Mouse (Mus musculus) embryonic stem cell, embryonic (primary cell): ENCODE results near the gene Ttll2.
"Not testable (repeated sequence)": the region's sequence is repeated elsewhere in the genome, so short reads cannot be mapped to it uniquely, and the experiment has no call there.

Source experiments
- CTCF ChIA-PET, 4 experiments: fragments of 300-600 bp in 2 of 4; fragments of 350-600 bp in 2 of 4; sonication (Branson Sonifier 250); formaldehyde crosslinking; loops; one replicate each; lab custom pipeline; 2022; ENCODE audit warnings: inconsistent platforms in 2 of 4; lab: Charles Lee
- POLR2A ChIA-PET, 4 experiments: fragments of 300-600 bp in 2 of 4; fragments of 350-600 bp in 2 of 4; sonication (Branson Sonifier 250); formaldehyde crosslinking; loops; one replicate each; lab custom pipeline; 2022; ENCODE audit warnings: antibody characterized with exemption in 4 of 4, inconsistent platforms in 1 of 4; lab: Charles Lee

The Ttll2 gene

DNA sequence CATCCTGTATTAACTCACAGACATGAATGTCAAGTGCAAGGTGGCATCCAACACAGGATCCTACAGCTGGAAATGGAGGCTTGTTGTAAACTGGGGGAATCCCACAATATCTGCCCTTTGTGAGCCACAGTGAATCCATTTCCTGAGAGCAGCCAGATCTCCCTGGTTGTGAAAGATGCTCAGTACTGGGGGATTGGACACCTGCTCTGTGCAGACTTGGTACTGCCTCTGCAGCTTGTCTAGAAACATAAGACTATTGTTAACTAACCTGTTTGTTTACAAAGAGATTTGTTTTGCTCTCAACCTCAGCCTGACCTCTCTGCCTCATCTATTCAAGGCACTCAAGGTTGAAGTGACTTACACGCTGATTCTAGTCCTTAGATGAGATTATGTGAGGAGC, 13.8 kb upstream of the Ttll2 start:
- POLR2A ChIA-PET, CTCF ChIA-PET: not testable (repeated sequence)

- CTCF ChIA-PET, POLR2A ChIA-PET: not testable (repeated sequence)
Measured at GRCm38 (mm10) chr17:7365615-7366014, 13.1 kb upstream of the Ttll2 start.

- POLR2A ChIA-PET, CTCF ChIA-PET: not testable (repeated sequence)
Measured at GRCm38 (mm10) chr17:7360749-7361465, 8.4 kb upstream of the Ttll2 start.

GRCm38 (mm10) chr17:7359806-7360205, 7.3 kb upstream of the Ttll2 start:
- CTCF ChIA-PET, POLR2A ChIA-PET: not testable (repeated sequence)

DNA sequence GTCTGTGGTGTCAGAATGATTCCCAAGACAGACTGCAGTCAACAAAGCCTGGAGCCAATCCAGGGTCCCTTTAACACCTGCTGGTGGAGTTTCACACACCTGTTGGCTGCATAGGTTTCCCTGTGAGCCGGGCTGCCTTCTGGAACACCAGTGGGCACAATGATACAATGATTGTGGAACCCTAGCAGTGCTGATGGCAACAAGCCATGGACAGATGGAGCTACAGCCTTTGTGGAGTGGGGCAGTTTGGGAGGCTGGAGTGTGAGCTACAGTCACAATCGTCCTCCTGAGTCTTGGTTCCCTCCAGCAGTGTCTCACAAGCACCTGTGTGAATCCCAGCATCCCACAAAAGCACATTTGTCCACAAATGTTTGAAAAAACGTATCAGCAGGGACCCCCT, 3.7 kb downstream of the Ttll2 start:
- CTCF ChIA-PET, POLR2A ChIA-PET: not testable (repeated sequence)

GRCm38 (mm10) chr17:7337381-7337780, 15.1 kb downstream of the Ttll2 start:
- CTCF ChIA-PET, POLR2A ChIA-PET: not testable (repeated sequence)

DNA sequence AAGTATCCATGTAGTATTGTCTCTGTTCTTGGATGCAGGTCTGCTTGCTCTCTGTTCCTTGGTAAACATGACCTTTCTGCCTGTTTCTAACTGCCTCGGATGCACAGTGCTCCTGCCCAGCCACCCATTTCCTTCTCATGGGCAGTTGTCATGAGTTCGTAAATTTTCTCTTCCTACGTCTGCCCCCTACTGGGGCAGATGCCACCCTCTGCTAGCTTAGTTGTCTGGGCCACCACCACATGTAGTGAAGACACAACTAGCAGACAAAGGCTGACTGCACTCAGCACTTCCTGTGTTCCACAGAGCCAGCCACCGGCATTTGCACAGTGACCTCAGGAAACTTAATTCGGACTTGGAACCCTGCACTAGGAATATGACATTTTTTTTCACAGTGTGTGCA, 19.8 kb downstream of the Ttll2 start:
- POLR2A ChIA-PET, CTCF ChIA-PET: not testable (repeated sequence)

DNA sequence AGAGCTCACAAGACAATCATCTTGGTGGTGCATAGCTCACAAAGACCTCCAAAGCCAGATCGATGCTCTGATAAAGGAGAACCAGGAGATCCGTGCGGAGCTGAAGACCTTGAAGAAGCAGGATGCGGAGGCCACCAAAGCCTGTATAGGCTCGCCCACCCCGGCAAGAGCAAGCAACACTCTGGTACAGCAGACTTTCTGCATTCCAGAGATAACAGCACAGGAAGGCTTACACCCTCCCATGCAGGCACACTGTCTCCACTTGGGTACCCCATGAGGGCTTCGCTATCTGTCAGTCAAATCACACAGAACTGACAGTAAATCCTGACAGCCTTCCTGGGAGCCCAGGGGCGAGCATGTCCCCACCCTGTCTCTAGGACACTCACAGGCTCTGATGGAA, 26.1 kb downstream of the Ttll2 start:
- CTCF ChIA-PET, POLR2A ChIA-PET: not testable (repeated sequence)

DNA sequence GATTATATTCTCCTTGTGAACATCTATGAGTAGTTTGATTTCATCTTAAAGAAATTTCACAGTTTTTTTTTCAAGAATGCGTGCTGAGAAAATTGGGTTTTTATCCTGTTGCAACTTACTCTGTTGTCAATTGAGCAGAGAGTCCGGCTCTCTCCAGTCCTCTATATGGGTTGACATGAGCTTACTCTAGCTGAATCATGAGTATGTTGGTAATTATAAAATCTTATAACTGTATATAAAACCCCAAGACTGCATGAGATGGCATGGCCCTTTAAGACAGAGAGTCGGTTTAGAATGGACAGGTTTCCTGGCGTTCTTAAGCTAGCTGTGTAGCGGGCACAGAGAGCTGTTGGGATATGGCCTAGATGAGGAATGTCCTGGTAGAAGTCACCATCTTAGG, 28.1 kb downstream of the Ttll2 start, which contains the start of gene Tcp10a:
TSS of gene Tcp10a (plus strand) at position 301 of the 400 bp plus-strand sequence.
- POLR2A ChIA-PET, CTCF ChIA-PET: not testable (repeated sequence)

DNA sequence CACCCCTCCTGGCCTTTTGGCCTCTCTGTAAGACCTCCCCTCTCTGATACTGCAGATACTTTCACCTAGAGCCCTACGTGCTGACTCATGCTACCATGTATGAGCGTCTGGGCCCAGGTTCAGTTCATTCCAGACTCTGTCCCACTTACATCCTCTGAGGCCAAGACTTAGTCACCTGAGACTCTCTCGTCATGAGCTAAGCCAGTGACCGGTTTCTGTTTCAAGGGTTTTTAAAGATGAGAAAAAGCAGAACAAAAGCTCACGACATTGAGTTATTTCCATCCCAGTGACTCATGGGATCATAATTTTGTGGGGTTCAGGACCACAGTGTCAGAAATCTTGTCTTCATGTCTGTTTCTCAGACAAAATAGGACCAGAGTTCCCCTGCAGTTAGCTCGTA, 32.7 kb downstream of the Ttll2 start:
- POLR2A ChIA-PET, CTCF ChIA-PET: not testable (repeated sequence)

- CTCF ChIA-PET, result not testable (repeated sequence)
Measured at GRCm38 (mm10) chr17:7315693-7316382, 36.7 kb downstream of the Ttll2 start.

DNA sequence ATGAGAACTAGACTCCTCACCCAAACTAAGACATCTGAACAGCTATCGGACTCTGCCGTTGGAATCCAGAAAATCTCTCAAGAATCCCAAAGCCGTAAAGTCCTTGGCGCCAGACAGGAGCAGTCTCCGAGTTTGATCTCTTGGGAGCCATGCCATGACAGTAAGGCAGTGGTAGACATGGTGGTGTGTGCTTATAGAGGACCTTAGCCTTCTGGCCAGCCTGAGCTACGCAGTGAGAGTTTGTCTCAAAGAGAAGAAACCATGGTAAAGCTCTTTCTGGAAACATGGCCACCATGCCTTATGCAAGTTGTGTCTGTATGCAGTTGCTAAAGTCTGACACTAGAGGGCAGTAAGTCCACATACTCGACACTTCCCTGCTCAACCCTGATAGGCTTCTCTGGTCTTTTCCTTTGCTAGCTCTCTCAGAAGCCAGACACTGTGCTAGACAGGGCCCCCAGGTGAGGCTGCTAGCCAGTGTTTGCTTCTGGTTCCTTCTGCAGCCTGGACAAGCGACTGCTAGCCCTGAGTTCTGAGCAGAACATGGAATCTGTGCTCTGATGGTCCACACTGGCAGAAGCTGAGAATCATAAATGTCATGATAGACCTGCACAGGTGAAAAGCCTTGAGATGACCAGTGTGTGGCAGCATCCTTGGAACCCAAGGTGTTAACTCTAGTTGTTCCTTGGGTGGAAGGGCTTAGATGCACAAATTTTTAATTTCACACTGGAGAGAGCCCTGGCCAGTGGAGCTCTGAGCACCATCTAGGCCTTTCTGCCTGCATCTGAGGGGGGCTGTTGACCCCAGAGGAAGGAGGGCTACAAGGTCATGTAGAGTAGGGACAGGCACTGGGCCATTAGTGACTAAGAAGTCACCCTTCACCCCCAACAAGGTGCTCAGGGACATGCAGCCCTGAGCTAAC, 46.0 kb downstream of the Ttll2 start:
- POLR2A ChIA-PET, CTCF ChIA-PET: not testable (repeated sequence)

More at GRCm38 (mm10) chr17:7315693-7316382, 36.7 kb downstream of the Ttll2 start:
- POLR2A ChIA-PET, result not testable (repeated sequence)
